Mouse (Mus musculus) olfactory bulb, adult 2 months (tissue): ENCODE measurements around the gene Dll1. TPM values are rescaled to one million over a fixed set of nuclear protein-coding genes. Genes with fewer than 3 reads are reported as not detected.

Source experiments
- H3K27ac ChIP-seq: fragments of 200-500 bp; 2 replicates; pipeline ENCODE4 v1.5.1; 2012; ENCODE audit warnings: low read depth, low read length; ENCODE audit not compliant: insufficient read depth
- H3K4me1 ChIP-seq: fragments of 200-500 bp; 2 replicates; pipeline ENCODE4 v1.6.1; 2012; ENCODE audit warnings: low read length; ENCODE audit not compliant: control insufficient read depth, insufficient read depth
- H3K4me3 ChIP-seq: fragments of 200-500 bp; 2 replicates; pipeline ENCODE4 v1.5.1; 2012; ENCODE audit warnings: mild to moderate bottlenecking, low read depth, low read length, moderate library complexity; ENCODE audit not compliant: insufficient read depth
- CTCF ChIP-seq: fragments of 200-500 bp; IDR thresholded peaks from 2 replicates; pipeline ENCODE4 v1.5.1; 2012; ENCODE audit warnings: low read depth, mild to moderate bottlenecking, low read length, moderate library complexity; ENCODE audit not compliant: insufficient read depth
- POLR2A ChIP-seq: fragments of 200-500 bp; IDR thresholded peaks from 2 replicates; pipeline ENCODE4 v1.6.1; 2012; ENCODE audit warnings: mild to moderate bottlenecking, low read depth, low read length, moderate library complexity; ENCODE audit not compliant: insufficient read depth
- WGBS: fragments of 180-500 bp; shearing (Covaris S2); methylation state at CpG from one replicate; pipeline ENCODE4 v1.1.7; 2018; 5-methylcytosine and 5-hydroxymethylcytosine counted together
- polyA plus RNA-seq: library from polyadenylated mRNA; stranded (reverse); fragments of >200 nt; gene quantifications from 2 replicates; pipeline ENCODE4 v1.2.4, GENCODE M21; 2012; ENCODE audit warnings: low replicate concordance; ENCODE audit not compliant: missing spikeins, insufficient read depth, insufficient read length

Dll1 gene
- polyA plus RNA-seq, 1 experiment, result not detected

DNA sequence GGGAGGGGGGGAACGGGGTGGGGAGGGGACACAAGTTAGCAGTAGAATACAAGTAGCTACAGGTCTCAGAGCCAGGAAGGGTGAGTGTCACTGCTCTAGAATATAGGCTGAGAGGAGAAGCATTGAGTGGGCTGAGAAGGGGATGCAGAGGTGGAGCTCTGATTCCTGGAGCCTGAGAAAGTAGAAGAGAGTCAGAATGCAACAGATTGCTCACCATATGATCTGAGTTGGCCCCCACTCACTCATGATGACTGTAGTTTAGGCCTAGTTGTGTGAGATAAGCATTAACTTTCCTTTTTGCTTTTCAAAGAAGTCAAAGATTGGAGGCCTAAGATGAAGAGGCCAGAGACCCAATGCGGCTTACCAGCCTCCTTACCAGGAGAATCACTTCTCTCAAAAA is 22.7 kb downstream of the Dll1 start:
- 85% methylated on average over 2 of the region's 2 CpGs for WGBS
- TF ChIP-seq CTCF (no peak), POLR2A (no peak)
- H3K4me1 ChIP-seq, result peaks cover 8% of the 10 kb centered on the region

DNA sequence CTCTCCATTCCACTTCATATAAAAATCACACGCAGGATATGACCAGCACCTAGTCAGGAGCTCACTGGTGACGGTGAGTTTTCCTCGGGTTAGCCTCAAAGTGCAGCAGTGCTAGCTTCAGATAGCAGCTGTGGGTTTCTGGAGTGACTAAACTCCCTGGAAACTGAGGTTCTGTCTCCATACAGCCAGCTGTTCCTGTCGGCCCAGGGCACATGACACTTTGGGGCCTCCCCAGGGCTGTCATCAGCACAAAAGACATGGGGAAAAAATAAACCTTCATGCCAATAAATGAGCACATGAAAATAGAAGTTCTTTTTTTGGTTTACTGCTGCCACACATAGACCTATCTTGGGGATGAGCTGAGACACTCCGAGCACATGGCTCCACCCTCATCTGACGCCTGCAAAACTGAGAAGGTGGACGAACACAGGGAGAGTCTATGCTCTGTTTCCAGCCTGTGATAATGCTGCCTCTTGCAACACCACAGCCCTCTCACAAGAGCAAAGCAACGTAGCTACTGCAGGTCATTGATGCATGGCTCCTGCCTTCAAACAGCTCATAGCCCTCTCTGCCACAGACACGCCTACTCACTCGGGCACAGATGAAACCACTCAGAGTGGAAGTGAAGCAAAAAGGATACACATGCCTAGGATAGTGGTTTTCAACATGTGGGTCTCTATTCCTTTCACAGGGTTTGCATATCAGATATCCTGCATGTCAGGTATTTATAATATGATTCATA is 23.6 kb downstream of the Dll1 start:
- no peak overlapping the region for H3K4me3 ChIP-seq
- H3K27ac ChIP-seq, result peak overlapping the region; percentile 70; the same call in 1 of the 2 replicates
- H3K4me1 ChIP-seq, result peaks cover 8% of the 10 kb centered on the region
- TF ChIP-seq CTCF (no peak), POLR2A (no peak)
- 39% methylated on average over 10 of the region's 10 CpGs for WGBS

More for the DNA sequence above, 22.7 kb downstream of the Dll1 start:
- no peak overlapping the region for H3K27ac ChIP-seq
- H3K4me3 ChIP-seq, result no peak overlapping the region

- 45% methylated on average over 2 of the region's 2 CpGs for WGBS
- Histone ChIP-seq H3K4me1 (peaks cover 8% of the 10 kb centered on the region), H3K4me3 (no peak overlapping the region), H3K27ac (no peak overlapping the region)
- TF ChIP-seq POLR2A (no peak), CTCF (no peak)
Observed at GRCm38 (mm10) chr17:15350152-15350551, 26.5 kb downstream of the Dll1 start.

- H3K4me1 ChIP-seq, result peaks cover 7% of the 10 kb centered on the region; the same call in 1 of the 2 replicates
- TF ChIP-seq POLR2A (no peak), CTCF (no peak)
- 52% methylated on average over 14 of the region's 14 CpGs for WGBS
- H3K4me3 ChIP-seq, result no peak overlapping the region
- no peak overlapping the region for H3K27ac ChIP-seq
Observed at GRCm38 (mm10) chr17:15343071-15343822, 33.4 kb downstream of the Dll1 start.

DNA sequence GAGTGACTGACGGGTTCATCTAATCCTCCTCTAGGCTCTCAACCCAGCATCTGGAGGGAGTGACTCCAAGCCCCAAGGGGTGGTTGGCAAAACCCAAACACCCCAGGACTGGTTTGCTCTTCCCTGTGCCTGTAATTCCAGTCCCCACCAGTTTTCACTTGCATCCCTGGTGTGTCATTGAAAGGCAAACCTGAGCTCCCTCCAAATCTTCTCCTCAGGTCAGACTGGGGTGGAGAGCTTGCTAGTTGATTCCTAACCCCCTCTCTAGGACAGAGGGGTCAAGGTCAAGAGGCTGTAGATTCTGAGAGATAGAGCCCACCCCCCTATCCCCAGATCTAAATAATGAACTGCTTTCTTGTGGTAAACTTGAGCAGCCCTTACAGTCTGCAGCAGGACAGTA is 38.8 kb downstream of the Dll1 start:
- Histone ChIP-seq H3K4me3 (no peak overlapping the region), H3K27ac (no peak overlapping the region), H3K4me1 (peaks cover under 1% of the 10 kb centered on the region; the same call in 1 of the 2 replicates)
- TF ChIP-seq CTCF, result no peak
- TF ChIP-seq POLR2A, result no peak
- 91% methylated on average over 1 of the region's 1 CpGs for WGBS

- Histone ChIP-seq H3K4me1 (peaks cover 3% of the 10 kb centered on the region), H3K4me3 (no peak overlapping the region), H3K27ac (no peak overlapping the region)
- no peak for TF ChIP-seq POLR2A
- no peak for TF ChIP-seq CTCF
- 77% methylated on average over 10 of the region's 10 CpGs for WGBS
Observed at GRCm38 (mm10) chr17:15329740-15330318, 46.8 kb downstream of the Dll1 start.

- 83% methylated on average over 5 of the region's 5 CpGs for WGBS
- Histone ChIP-seq H3K27ac (no peak overlapping the region), H3K4me1 (peaks cover 7% of the 10 kb centered on the region), H3K4me3 (no peak overlapping the region)
- no peak for TF ChIP-seq POLR2A
- no peak for TF ChIP-seq CTCF
Observed at GRCm38 (mm10) chr17:15327106-15327505, 49.6 kb downstream of the Dll1 start.

- peaks cover 7% of the 10 kb centered on the region for H3K4me1 ChIP-seq
- TF ChIP-seq POLR2A, result no peak
- TF ChIP-seq CTCF, result no peak
- WGBS, result 91% methylated on average over 10 of the region's 10 CpGs
Observed at GRCm38 (mm10) chr17:15325976-15326842, 50.5 kb downstream of the Dll1 start.

More at GRCm38 (mm10) chr17:15325976-15326842, 50.5 kb downstream of the Dll1 start:
- no peak overlapping the region for H3K4me3 ChIP-seq
- no peak overlapping the region for H3K27ac ChIP-seq
